Mouse (Mus musculus): ENCODE results near the gene March1.

- TF ChIP-seq CTCF (conservative IDR thresholded peaks at IDR 0.05; ENCODE audit: low read length) = no peak
- TF ChIP-seq NANOG (IDR thresholded peaks at IDR 0.05; ENCODE audit: borderline replicate concordance, low read length) = no peak
- no peak for TF ChIP-seq POU5F1 (IDR thresholded peaks at IDR 0.05; ENCODE audit: borderline replicate concordance, low read length)
Observed at GRCm38 (mm10) chr8:66404711-66405414, 787.2 kb downstream of the March1 start.

All from E14TG2a.4 (cell line).